In the genomic region with DNA sequence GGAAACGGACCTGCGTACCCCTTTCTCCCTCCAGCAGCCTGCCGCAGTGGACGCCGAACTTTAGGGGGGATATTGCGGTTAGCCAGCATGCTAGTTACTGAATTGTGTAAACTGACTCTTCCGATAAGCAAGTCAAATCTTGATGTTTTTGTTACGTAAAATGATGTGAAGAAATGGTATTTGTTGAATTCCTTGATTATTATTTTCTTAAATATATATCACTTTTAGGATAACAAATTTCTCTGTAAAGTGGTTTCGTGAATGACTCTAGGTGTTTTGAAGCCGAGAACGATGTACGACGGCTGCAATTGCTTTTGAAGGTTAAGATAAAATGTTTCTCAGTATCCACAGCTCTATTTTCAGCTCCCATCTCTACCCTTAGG, we compare ENCODE assay signal across 8 mouse cellular contexts. TPM values are rescaled to one million over a fixed set of nuclear protein-coding genes. Genes with fewer than 3 reads are reported as not detected.
DNase-seq lines count a peak whose midpoint lies in the region; ATAC-seq and TF ChIP-seq lines count a peak whose summit lies in the region.

No protein-coding gene starts in this region.

- no peaks in the 10 kb centered on the region for H3K36me3 ChIP-seq in testis, adult 2 months (ENCODE audit: control insufficient read depth, insufficient read depth, low read length)
- no peaks in the 10 kb centered on the region for H3K36me3 ChIP-seq in liver, embryonic 11.5 days (ENCODE audit: control insufficient read depth, insufficient read depth, low read length)

- no peaks in the 10 kb centered on the region for H3K27me3 ChIP-seq in testis, adult 2 months (ENCODE audit: control insufficient read depth, insufficient read depth, low read length)
- H3K27me3 ChIP-seq in liver, embryonic 11.5 days (replicated peaks; ENCODE audit: control insufficient read depth, insufficient read depth, low read length), result no peaks in the 10 kb centered on the region

- peak overlapping the region; percentile 97 for H3K27ac ChIP-seq in gastrocnemius, adult 2 months
- H3K27ac ChIP-seq in testis, adult 2 months (ENCODE audit: control insufficient read depth, insufficient read depth, low read depth, low read length), result peak overlapping the region; percentile 86
- peak overlapping the region; percentile 87 for H3K27ac ChIP-seq in liver, embryonic 11.5 days (ENCODE audit: low read depth, low read length)

- H3K4me2 ChIP-seq in liver, embryonic 11.5 days, result peak overlapping the region; percentile 82

- ATAC-seq in liver, embryonic 11.5 days (replicated peaks; ENCODE audit: low FRiP score), result no peak
- ATAC-seq in erythroid progenitor cell, adult 5-6 weeks (replicated peaks; ENCODE audit: low FRiP score, poor library complexity, severe bottlenecking), result no peak

- WGBS in liver, embryonic 11.5 days, result 4% methylated on average over 13 of the region's 13 CpGs

- TF ChIP-seq CTCF in gastrocnemius, adult 2 months (IDR thresholded peaks at IDR 0.05), result no peak
- TF ChIP-seq CTCF in testis, adult 2 months (IDR thresholded peaks at IDR 0.05; ENCODE audit: control insufficient read depth, insufficient read depth, insufficient replicate concordance, low read depth, low read length), result no peak

- H3K4me3 ChIP-seq in gastrocnemius, adult 2 months, result peak overlapping the region; percentile 100
- H3K4me3 ChIP-seq in testis, adult 2 months (ENCODE audit: control insufficient read depth, low read depth, low read length), result peak overlapping the region; percentile 82
- peak overlapping the region; percentile 79 for H3K4me3 ChIP-seq in liver, embryonic 11.5 days (ENCODE audit: low read depth, low read length)

- no peak for TF ChIP-seq POLR2A in testis, adult 2 months (IDR thresholded peaks at IDR 0.05; ENCODE audit: control insufficient read depth, low read depth, low read length)

- H3K4me1 ChIP-seq in testis, adult 2 months (ENCODE audit: control insufficient read depth, insufficient read depth, low read length), result peaks cover 3% of the 10 kb centered on the region; the same call in 1 of the 2 replicates
- H3K4me1 ChIP-seq in liver, embryonic 11.5 days (replicated peaks; ENCODE audit: control insufficient read depth, insufficient read depth, low read length), result peaks cover 7% of the 10 kb centered on the region; the same call in 1 of the 2 replicates

- peak overlapping the region; percentile 78 for H3K9ac ChIP-seq in liver, embryonic 11.5 days (ENCODE audit: low read depth, low read length)

- no peak for DNase-seq in gastrocnemius, adult 2 months
- DNase-seq in gastrocnemius, adult 8-10 months (ENCODE audit: low spot score in 2 of 2), result no peak
- no peak for DNase-seq in testis, postnatal 14 days (ENCODE audit: low spot score)
- no peak for DNase-seq in liver, embryonic 11.5 days (ENCODE audit: low spot score)
- DNase-seq in adrenal gland, adult 8-10 months, result no peak
- DNase-seq in urinary bladder, adult 2 months (ENCODE audit: low spot score), result no peak

- intact Hi-C loops in gastrocnemius, adult 2 months (cut with DNase I), result loop anchor here (2.0 to 5.0 kb wide), 3 partner anchors 42 to 155 kb away; a partner anchor contains a TSS

- H3K9me3 ChIP-seq in liver, embryonic 11.5 days (ENCODE audit: control insufficient read depth, low read length), result no peaks in the 10 kb centered on the region

RNA-seq across cellular contexts. Expression of a gene that starts 0.5 kb away (rescaled TPM):
- total RNA-seq in gastrocnemius, adult 2 months (2021), result 10 to 100 TPM in 1 of 2 experiments, 1 to 10 TPM in 1; 8.2 to 10.4 TPM
- total RNA-seq in gastrocnemius, adult 8-10 months (2022), result 10 to 100 TPM in 3 of 4 experiments, 1 to 10 TPM in 1; 8.6 to 12.1 (median 10.2) TPM
- 14.2 and 16.7 TPM in 2 replicates for polyA plus RNA-seq in testis, adult 2 months (2012; rRNA removed)
- polyA plus RNA-seq in liver, embryonic 11.5 days (2014; fragmentation: Nextera tagmentation; extraction: Ambion mirVana), result 37.3 and 39.3 TPM in 2 replicates
- total RNA-seq in erythroid progenitor cell, adult 5-6 weeks (2015; ENCODE audit: low replicate concordance), result 14.7 and 24.9 TPM in 2 replicates
- 7.6 and 18.9 TPM in 2 replicates for total RNA-seq in erythroid progenitor cell, adult 5-6 weeks (2017; ENCODE audit: low replicate concordance)
- total RNA-seq in adrenal gland, adult 8-10 months (2022), result 10 to 100 TPM; 54.3 to 68.1 (median 64.4) TPM
- 52.4 and 64.7 TPM in 2 replicates for polyA plus RNA-seq in urinary bladder, adult 2 months (2012; rRNA removed)

RNA-seq across cellular contexts. Expression of a gene that starts 42.7 kb away (rescaled TPM):
- 10 to 100 TPM; 94.4 to 98.0 TPM for total RNA-seq in gastrocnemius, adult 2 months (2021)
- total RNA-seq in gastrocnemius, adult 8-10 months (2022), result 100 to 1,000 TPM in 3 of 4 experiments, 10 to 100 TPM in 1; 95.4 to 131 (median 109) TPM
- polyA plus RNA-seq in testis, adult 2 months (2012; rRNA removed), result 14.0 and 15.0 TPM in 2 replicates
- 9.0 TPM in 2 replicates for polyA plus RNA-seq in liver, embryonic 11.5 days (2014; fragmentation: Nextera tagmentation; extraction: Ambion mirVana)
- 115 and 116 TPM in 2 replicates for total RNA-seq in erythroid progenitor cell, adult 5-6 weeks (2015; ENCODE audit: low replicate concordance)
- 114 and 123 TPM in 2 replicates for total RNA-seq in erythroid progenitor cell, adult 5-6 weeks (2017; ENCODE audit: low replicate concordance)
- 10 to 100 TPM; 62.2 to 78.6 (median 69.6) TPM for total RNA-seq in adrenal gland, adult 8-10 months (2022)
- polyA plus RNA-seq in urinary bladder, adult 2 months (2012; rRNA removed), result 25.4 and 31.6 TPM in 2 replicates
